Mouse (Mus musculus): ENCODE measurements at regions not wholly inside any gene's neighbourhood (a gene's known extent, or its start where the extent isn't known, plus 50 kb on each side); places are given as distances from the start of the nearest gene placed in this dataset.

DNA sequence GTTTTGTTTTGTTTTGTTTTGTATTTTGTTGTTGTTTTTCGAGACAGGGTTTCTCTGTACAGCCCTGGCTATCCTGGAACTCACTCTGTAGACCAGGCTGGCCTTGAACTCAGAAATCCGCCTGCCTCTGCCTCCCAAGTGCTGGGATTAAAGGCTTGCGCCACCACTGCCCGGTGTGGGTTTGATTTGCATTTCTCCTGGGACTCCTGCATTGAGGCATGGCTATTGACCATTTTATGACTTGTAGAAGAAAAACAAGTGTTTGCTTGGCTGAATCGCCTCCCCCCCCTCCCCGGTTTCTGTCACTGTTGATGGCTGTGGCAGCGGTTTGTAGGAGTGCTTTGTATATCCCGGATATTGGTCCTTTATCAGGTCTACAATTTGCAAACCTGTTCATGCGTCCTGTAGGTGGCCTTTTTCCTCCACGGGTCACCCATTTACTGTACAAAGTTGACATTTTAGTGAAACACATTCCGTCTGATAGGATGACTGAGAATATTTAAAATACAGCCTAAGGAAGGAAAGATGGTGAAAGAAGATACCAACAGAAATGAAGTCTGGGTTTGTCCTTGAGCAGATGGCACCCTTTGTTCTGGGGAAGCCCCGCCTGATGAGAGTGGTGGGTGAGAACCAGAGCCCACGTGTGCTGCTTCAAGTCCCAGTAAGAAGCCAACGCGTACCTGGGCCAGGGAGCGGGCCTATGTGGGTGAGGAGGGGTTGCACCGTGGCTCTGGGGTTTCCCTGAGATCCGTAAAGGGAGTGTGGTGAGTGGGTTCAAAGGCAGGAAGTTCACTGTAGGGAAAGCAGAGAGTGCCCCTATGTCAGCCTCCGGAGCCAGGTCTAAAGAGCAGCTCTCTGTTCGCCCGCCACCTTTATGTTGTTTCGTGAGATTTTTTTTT is 52.6 kb upstream of the Smndc1 start:
- no peak for DNase-seq

- no peak for DNase-seq
Observed at GRCm38 (mm10) chr19:53442132-53442610, 51.8 kb upstream of the Smndc1 start.

DNA sequence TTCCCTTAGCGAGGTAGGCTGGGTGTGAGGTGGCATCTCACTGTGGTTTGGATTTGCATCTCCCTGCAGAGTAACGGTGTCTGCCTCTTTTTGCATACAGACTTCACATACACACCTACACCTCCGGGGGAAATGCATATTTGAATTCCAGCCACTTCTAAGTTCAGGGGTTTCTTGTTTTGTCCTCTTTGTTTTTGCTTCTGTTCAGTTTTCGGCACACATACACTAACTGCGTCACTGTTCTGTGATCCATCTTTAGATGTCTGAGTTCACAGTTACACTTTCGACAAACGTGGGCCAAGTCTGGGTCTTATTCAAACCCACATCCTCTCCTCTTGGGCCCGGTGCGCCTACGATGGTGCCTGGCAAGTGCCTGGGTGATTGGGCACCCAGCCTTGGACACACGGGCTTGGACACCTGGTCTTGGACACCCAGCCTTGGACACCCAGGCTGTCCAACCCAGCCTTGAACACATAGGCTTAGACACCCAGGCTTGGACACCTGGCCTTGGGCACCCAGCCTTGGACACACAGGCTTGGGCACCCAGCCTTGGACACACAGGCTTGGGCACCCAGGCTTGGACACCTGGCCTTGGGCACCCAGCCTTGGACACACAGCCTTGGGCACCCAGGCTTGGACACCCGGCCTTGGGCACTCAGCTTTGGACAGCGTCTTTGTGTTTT is 51.2 kb upstream of the Smndc1 start:
- DNase-seq = no peak

- DNase-seq = no peak
Observed at GRCm38 (mm10) chr19:53440327-53441055, 50.1 kb upstream of the Smndc1 start.
